Mouse (Mus musculus) layer of hippocampus, adult 2 months (tissue): ENCODE measurements around the gene Zfp629. TPM values are rescaled to one million over a fixed set of nuclear protein-coding genes. Genes with fewer than 3 reads are reported as not detected.
A peak's percentile ranks its signal among the peaks of the same experiment; 100 is the strongest.

Source experiments
- DNase-seq, 2 experiments: peaks; one replicate each; pipeline ENCODE4 v3.0.0; 2022; ENCODE audit warnings: low spot score in 2 of 2
- H3K27ac ChIP-seq: fragments of 200-600 bp; 2 replicates; pipeline ENCODE4 v1.8.1; 2022
- H3K4me3 ChIP-seq: fragments of 200-600 bp; 2 replicates; pipeline ENCODE4 v1.8.1; 2022; ENCODE audit warnings: mild to moderate bottlenecking
- CTCF ChIP-seq: fragments of 200-600 bp; conservative IDR thresholded peaks from 2 replicates; pipeline ENCODE4 v1.8.1; 2022; ENCODE audit warnings: antibody characterized with exemption, mild to moderate bottlenecking, moderate library complexity
- total RNA-seq, 2 experiments: library from RNA; stranded (reverse); gene quantifications; 2 replicates each; pipeline ENCODE4 v1.2.3; 2021

The Zfp629 gene
- total RNA-seq, 2 experiments from 2014 or later: 21.8 to 22.5 TPM

DNA sequence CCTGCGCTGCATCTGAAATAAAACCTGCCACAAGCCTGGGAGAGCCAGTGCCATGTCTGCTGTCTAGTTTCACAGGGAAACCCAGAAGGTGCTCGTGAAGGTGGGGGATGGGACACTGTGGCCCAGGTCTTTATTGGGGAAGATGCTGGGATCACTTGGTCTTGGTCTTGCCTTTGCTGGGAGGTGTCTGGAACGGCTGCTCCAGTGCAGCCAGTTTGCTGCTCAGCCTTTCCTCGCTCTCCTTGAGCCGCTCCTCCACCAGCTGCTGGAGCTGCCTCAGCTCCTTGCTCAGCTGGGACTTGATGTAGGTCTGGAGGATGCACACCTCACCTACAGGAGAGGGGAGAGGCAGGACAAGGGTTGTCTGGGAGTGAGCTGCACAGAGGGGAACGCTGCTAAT lies 32.3 kb downstream of the Zfp629 start:
- TF ChIP-seq CTCF: no peak

DNA sequence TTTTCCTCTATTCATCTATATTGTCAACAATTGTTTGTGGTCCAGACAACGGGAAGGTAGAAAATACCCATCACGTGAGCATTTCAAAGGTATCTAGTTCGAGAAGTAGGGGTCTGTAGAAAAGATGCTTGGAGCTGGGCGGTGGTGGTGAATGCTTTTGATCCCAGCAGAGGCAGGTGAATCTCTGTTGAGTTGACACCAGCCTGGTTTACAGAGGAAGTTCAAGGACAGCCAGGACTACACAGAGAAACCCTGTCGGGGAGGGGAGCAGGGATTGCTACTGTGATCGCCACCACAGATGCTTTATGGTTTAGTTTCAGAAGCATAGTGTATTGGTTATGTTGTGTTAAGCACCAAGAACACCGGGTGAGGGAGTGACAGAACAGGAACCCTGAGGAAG lies 41.5 kb downstream of the Zfp629 start:
- no peak for TF ChIP-seq CTCF
- no peak for DNase-seq
- peak overlapping the region; percentile 87 for H3K4me3 ChIP-seq
- peak overlapping the region; percentile 94 for H3K27ac ChIP-seq

More for the DNA sequence above, 32.3 kb downstream of the Zfp629 start:
- Histone ChIP-seq H3K27ac (no peak overlapping the region), H3K4me3 (no peak overlapping the region)
- no peak for DNase-seq

DNA sequence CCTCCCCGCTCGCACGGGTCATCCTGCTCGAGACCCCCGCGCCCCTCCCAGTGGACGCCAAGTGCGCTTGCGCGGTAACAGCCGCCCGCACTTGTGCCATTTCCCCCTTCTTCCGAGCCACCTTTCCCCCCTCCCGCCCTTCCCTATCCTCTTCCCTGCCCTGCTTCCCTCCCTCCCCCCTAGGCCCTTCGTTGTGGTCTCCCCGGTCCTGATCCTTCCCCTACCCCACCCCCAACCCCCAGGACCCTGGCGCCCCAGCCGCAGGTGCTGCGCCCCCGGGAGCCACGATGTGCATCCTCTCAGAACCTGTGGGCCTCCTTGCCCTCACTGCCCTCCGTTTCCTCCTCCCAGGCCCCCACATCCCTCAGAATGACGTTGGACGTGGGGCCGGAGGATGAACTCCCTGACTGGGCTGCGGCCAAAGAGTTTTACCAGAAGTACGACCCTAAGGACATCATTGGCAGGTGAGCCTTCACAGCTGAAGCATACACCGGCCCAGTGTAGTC lies 42.0 kb downstream of the Zfp629 start:
- no peak for TF ChIP-seq CTCF
- peak overlapping the region; percentile 94 for H3K27ac ChIP-seq
- DNase-seq: no peak
- peak overlapping the region; percentile 87 for H3K4me3 ChIP-seq

DNA sequence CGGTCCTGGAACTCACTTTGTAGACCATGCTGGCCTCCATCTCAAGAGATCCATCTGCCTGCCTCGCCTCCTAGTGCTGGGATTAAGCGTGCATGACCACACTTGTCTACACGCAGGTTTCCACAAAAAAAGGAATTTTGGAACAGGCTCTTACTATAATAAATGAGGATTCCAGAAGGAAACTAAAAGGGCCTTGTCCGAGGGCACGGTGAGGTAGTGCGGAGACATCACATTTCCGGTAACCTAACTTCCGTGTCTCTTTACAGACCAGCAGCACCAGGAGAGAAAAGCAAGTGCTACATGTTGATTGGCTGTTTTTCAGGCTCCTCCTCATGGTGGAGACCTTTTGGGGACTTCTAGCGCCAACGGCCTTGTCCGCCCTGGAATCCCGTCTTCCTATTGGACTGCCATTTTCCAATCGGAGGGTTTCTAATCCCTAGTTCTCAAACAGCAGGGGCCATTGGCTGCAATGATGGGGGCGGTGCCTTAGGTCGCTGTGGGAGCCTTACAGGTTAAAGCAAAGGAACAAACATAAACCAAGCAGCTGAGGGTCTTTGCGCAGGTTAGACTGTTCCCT lies 42.6 kb downstream of the Zfp629 start, which contains the start of gene Phkg2:
Phkg2 (plus strand) TSS at position 446 of the 577 bp plus-strand sequence.
- peak; percentile 36; the same call in 1 of the 2 replicates for TF ChIP-seq CTCF
- peak within 1 kb of the TSS; percentile 94 for H3K27ac ChIP-seq
- H3K4me3 ChIP-seq: peak within 1 kb of the TSS; percentile 87
- DNase-seq: peak; percentile 86 to 97

DNA sequence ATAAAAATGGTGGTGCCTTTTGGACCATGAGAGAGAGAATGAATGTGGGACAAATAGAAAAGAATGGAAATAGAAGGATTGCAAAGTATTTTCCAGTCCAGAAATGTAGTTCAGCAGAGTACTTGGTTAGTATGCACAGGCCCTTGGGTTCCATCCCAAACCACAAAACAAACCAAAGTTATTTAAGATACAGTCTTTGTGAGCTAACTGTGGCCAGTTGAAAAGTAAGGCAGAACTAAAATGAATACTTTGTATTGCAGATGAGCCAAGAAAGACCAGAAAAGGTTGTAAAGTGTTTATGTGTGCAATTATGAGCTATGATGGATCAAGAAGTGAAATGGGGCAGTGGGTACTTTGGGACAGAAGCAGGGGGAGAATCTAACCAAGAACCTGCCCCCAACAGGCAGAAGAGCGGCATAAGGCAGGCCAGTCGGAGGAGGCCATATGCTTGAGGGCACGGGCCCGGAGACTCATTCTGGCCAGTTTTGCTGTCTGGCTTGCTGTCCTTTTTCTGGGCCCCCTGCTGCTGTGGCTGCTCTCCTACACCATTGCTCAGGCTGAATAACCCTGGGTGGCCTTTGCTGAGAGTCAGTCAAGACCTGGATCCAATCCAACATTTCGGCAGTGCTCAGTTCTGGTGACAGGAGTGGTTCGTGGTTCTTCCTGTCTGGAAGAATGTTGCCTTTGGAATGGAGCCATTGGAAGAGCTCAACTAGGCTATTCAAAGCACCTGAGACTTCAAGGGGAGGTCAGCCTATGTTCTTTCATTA lies 51.0 kb downstream of the Zfp629 start:
- peak; percentile 25; the same call in 1 of the 2 replicates for TF ChIP-seq CTCF
- no peak overlapping the region for H3K27ac ChIP-seq
- DNase-seq: no peak
- H3K4me3 ChIP-seq: no peak overlapping the region

DNA sequence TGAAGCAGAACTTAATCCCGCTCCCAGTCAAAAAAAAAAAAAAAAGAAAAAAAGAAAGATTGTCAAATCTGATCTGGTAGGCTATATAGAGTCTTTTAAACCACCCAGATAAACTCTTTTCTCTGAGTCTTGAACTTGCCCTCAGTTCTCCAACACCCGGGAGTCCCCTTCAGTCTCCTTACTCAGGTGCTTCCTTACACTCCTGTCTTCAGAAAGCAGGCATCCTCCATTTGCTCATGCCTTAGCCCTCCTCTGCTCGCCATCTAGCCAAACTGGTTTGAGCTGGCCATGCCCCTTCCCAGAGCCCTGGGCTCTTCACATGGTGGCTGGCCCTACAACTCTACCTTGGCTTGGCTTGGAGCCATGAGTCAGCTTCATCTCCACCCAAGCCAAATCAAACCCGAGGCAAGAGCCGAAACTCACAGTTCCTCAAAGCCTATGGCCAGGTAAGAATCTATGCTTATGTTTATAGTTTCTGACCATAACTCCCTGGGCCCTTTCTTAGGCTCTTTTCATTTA lies 54.2 kb downstream of the Zfp629 start, which contains the start of gene Tmem265:
Tmem265 (plus strand) TSS at position 51 of the 519 bp plus-strand sequence.
- H3K27ac ChIP-seq: no peak within 1 kb of the TSS
- H3K4me3 ChIP-seq: no peak within 1 kb of the TSS
- no peak for TF ChIP-seq CTCF

GRCm38 (mm10) chr7:127560580-127560979 lies 55.0 kb downstream of the Zfp629 start:
- Histone ChIP-seq H3K4me3 (no peak overlapping the region), H3K27ac (no peak overlapping the region)
- no peak for DNase-seq
- no peak for TF ChIP-seq CTCF

More for the DNA sequence above, 54.2 kb downstream of the Zfp629 start, which contains the start of gene Tmem265:
- no peak for DNase-seq

Other genes starting within 250 kb of the Zfp629 start
- 1 to 10 TPM; 6.7 to 6.9 TPM for gene Zfp747, start 239.7 kb downstream of the Zfp629 start, total RNA-seq
- 1 to 10 TPM; 3.1 to 4.2 TPM for gene 9130019O22Rik, start 228.6 kb downstream of the Zfp629 start, total RNA-seq
- gene E430018J23Rik, start 222.2 kb downstream of the Zfp629 start, total RNA-seq: 1 to 10 TPM; 7.5 to 8.0 TPM
- 1 to 10 TPM; 4.4 to 4.5 TPM for gene Zfp764, start 209.0 kb downstream of the Zfp629 start, total RNA-seq
- 10 to 100 TPM; 12.2 to 17.3 TPM for gene Zfp688, start 193.7 kb downstream of the Zfp629 start, total RNA-seq
- 1 to 10 TPM; 5.0 to 7.6 TPM for gene Zfp689, start 166.6 kb downstream of the Zfp629 start, total RNA-seq
- gene Prr14, start 156.2 kb downstream of the Zfp629 start, total RNA-seq: 10 to 100 TPM; 29.2 to 35.3 TPM
- 10 to 100 TPM; 60.3 to 72.5 TPM for gene Fbrs, start 136.6 kb downstream of the Zfp629 start, total RNA-seq
- 100 to 1,000 TPM; 118 to 127 TPM for gene Srcap, start 103.8 kb downstream of the Zfp629 start, total RNA-seq
- gene Gm42715, start 96.2 kb downstream of the Zfp629 start, total RNA-seq: 10 to 100 TPM in 1 of 2 experiments, 1 to 10 TPM in 1; 9.0 to 12.0 TPM
- gene Tmem265, start 54.4 kb downstream of the Zfp629 start, total RNA-seq: not detected
- gene Phkg2, start 42.5 kb downstream of the Zfp629 start, total RNA-seq: 10 to 100 TPM; 80.4 to 84.2 TPM
- 10 to 100 TPM; 11.5 to 12.9 TPM for gene Ccdc189, start 27.2 kb downstream of the Zfp629 start, total RNA-seq
- gene Rnf40, start 27.0 kb downstream of the Zfp629 start, total RNA-seq: 10 to 100 TPM; 69.5 to 72.8 TPM
- gene Bcl7c, start 93.1 kb upstream of the Zfp629 start, total RNA-seq: 10 to 100 TPM; 20.1 to 26.6 TPM
- gene Ctf1, start 96.9 kb upstream of the Zfp629 start, total RNA-seq: 1 to 10 TPM; 1.9 to 3.1 TPM
- not detected for gene Ctf2, start 116.4 kb upstream of the Zfp629 start, total RNA-seq
- 10 to 100 TPM; 53.8 to 59.7 TPM for gene Fbxl19, start 128.7 kb upstream of the Zfp629 start, total RNA-seq
- gene Orai3, start 154.0 kb upstream of the Zfp629 start, total RNA-seq: 10 to 100 TPM; 30.1 to 31.5 TPM
- gene Setd1a, start 160.9 kb upstream of the Zfp629 start, total RNA-seq: 10 to 100 TPM; 44.5 to 49.4 TPM
- 1 to 10 TPM; 1.4 to 3.3 TPM for gene Gm49388, start 169.8 kb upstream of the Zfp629 start, total RNA-seq
- 1 to 10 TPM; 7.0 to 8.8 TPM for gene Hsd3b7, start 184.8 kb upstream of the Zfp629 start, total RNA-seq
- gene Stx4a, start 208.5 kb upstream of the Zfp629 start, total RNA-seq: 10 to 100 TPM; 60.2 to 64.6 TPM
- 100 to 1,000 TPM; 336 to 351 TPM for gene Stx1b, start 208.8 kb upstream of the Zfp629 start, total RNA-seq